Mouse (Mus musculus) midbrain, embryonic 11.5 days (tissue): ENCODE results near the gene Bcl2l14. TPM values are rescaled to one million over a fixed set of nuclear protein-coding genes. Genes with fewer than 3 reads are reported as not detected.

Experiments used
- ATAC-seq: fragments of 200-750 bp; cut with Nextera tagmentation; 2 replicates; pipeline ENCODE4 v1.8.0; 2017; ENCODE audit warnings: moderate TSS enrichment, moderate library complexity; ENCODE audit not compliant: low FRiP score
- DNase-seq: peaks from one replicate; pipeline ENCODE4 v3.0.0; 2015; ENCODE audit warnings: low spot score; ENCODE audit errors: missing footprints
- H3K27ac ChIP-seq: fragments of 300-500 bp; sonication (generic); 2 replicates; pipeline ENCODE4 v1.5.1; 2014; ENCODE audit warnings: low read depth, low read length
- H3K27me3 ChIP-seq: fragments of 300-500 bp; sonication (generic); 2 replicates; pipeline ENCODE4 v1.6.1; 2014; ENCODE audit warnings: mild to moderate bottlenecking, low read length, moderate library complexity, mixed read lengths; ENCODE audit not compliant: control insufficient read depth, insufficient read depth
- H3K36me3 ChIP-seq: fragments of 300-500 bp; sonication (generic); 2 replicates; pipeline ENCODE4 v1.6.1; 2014; ENCODE audit warnings: mild to moderate bottlenecking, low read length, moderate library complexity, mixed read lengths; ENCODE audit not compliant: control insufficient read depth, insufficient read depth
- H3K4me1 ChIP-seq: fragments of 300-500 bp; sonication (generic); 2 replicates; pipeline ENCODE4 v1.6.1; 2014; ENCODE audit warnings: low read length; ENCODE audit not compliant: control insufficient read depth, insufficient read depth
- H3K4me2 ChIP-seq: fragments of 300-500 bp; sonication (generic); 2 replicates; pipeline ENCODE4 v1.6.1; 2014; ENCODE audit warnings: mild to moderate bottlenecking, moderate library complexity
- H3K4me3 ChIP-seq: fragments of 300-500 bp; sonication (generic); 2 replicates; pipeline ENCODE4 v1.5.1; 2014; ENCODE audit warnings: low read depth, low read length
- H3K9ac ChIP-seq: fragments of 300-500 bp; sonication (generic); 2 replicates; pipeline ENCODE4 v1.6.1; 2014; ENCODE audit warnings: low read length
- H3K9me3 ChIP-seq: fragments of 300-500 bp; sonication (generic); 2 replicates; pipeline ENCODE4 v1.6.1; 2016; ENCODE audit warnings: low read length; ENCODE audit not compliant: control insufficient read depth
- WGBS: fragments of 180-500 bp; shearing (Covaris S2); extraction: QIAGEN DNeasy Blood & Tissue Kit; methylation state at CpG from one replicate; pipeline ENCODE4 v1.1.7; 2014; 5-methylcytosine and 5-hydroxymethylcytosine counted together
- polyA plus RNA-seq: library from polyadenylated mRNA; unstranded; fragments of >200 nt; fragmentation: Nextera tagmentation; extraction: Ambion mirVana; gene quantifications from 2 replicates; pipeline ENCODE4 v1.2.1, GENCODE M21; 2014

The Bcl2l14 gene
- polyA plus RNA-seq, 1 experiment from 2014 or later = not detected

- Histone ChIP-seq H3K27me3 (no peaks in the 10 kb centered on the region), H3K27ac (no peak overlapping the region), H3K36me3 (no peaks in the 10 kb centered on the region), H3K4me3 (no peak overlapping the region), H3K4me1 (no peaks in the 10 kb centered on the region), H3K9me3 (no peaks in the 10 kb centered on the region), H3K9ac (no peak overlapping the region), H3K4me2 (no peak overlapping the region)
- no peak for ATAC-seq
- WGBS = 85% methylated on average over 8 of the region's 8 CpGs
- peak; percentile 47 for DNase-seq
These were observed 24.3 kb downstream of the Bcl2l14 start for GRCm38 (mm10) chr6:134420375-134420774.

- Histone ChIP-seq H3K27me3 (no peaks in the 10 kb centered on the region), H3K4me1 (no peaks in the 10 kb centered on the region), H3K9me3 (no peaks in the 10 kb centered on the region), H3K9ac (no peak overlapping the region), H3K36me3 (no peaks in the 10 kb centered on the region), H3K4me2 (no peak overlapping the region), H3K4me3 (no peak overlapping the region), H3K27ac (no peak overlapping the region)
- DNase-seq = no peak
- ATAC-seq = no peak
- 91% methylated on average over 6 of the region's 6 CpGs for WGBS
These were observed 25.8 kb downstream of the Bcl2l14 start for GRCm38 (mm10) chr6:134421921-134422320.

- Histone ChIP-seq H3K9me3 (no peaks in the 10 kb centered on the region), H3K36me3 (no peaks in the 10 kb centered on the region), H3K4me1 (no peaks in the 10 kb centered on the region), H3K27ac (no peak overlapping the region), H3K27me3 (no peaks in the 10 kb centered on the region), H3K4me2 (no peak overlapping the region), H3K4me3 (no peak overlapping the region), H3K9ac (no peak overlapping the region)
- DNase-seq = peak; percentile 92
- ATAC-seq = peak; percentile 84
- 40% methylated on average over 11 of the region's 11 CpGs for WGBS
These were observed 29.1 kb downstream of the Bcl2l14 start for GRCm38 (mm10) chr6:134425216-134425717.

- no peak overlapping the region for H3K27ac ChIP-seq
- H3K9ac ChIP-seq = no peak overlapping the region
- H3K4me2 ChIP-seq = no peak overlapping the region
- WGBS = 87% methylated on average over 3 of the region's 3 CpGs
- DNase-seq (no peak), ATAC-seq (no peak)
- no peak overlapping the region for H3K4me3 ChIP-seq
- no peaks in the 10 kb centered on the region for H3K9me3 ChIP-seq
- no peaks in the 10 kb centered on the region for H3K4me1 ChIP-seq
- H3K36me3 ChIP-seq = no peaks in the 10 kb centered on the region
- H3K27me3 ChIP-seq = no peaks in the 10 kb centered on the region
These were observed 31.0 kb downstream of the Bcl2l14 start for GRCm38 (mm10) chr6:134427165-134427564.

- Histone ChIP-seq H3K27ac (no peak overlapping the region), H3K9me3 (no peaks in the 10 kb centered on the region), H3K9ac (no peak overlapping the region), H3K4me1 (no peaks in the 10 kb centered on the region), H3K27me3 (no peaks in the 10 kb centered on the region), H3K4me3 (no peak overlapping the region), H3K4me2 (no peak overlapping the region), H3K36me3 (no peaks in the 10 kb centered on the region)
- no peak for DNase-seq
- WGBS = 81% methylated on average over 5 of the region's 5 CpGs
- ATAC-seq = no peak
These were observed 32.3 kb downstream of the Bcl2l14 start for GRCm38 (mm10) chr6:134428455-134428854.

- Histone ChIP-seq H3K27ac (no peak overlapping the region), H3K4me3 (no peak overlapping the region), H3K9ac (no peak overlapping the region), H3K36me3 (no peaks in the 10 kb centered on the region), H3K27me3 (no peaks in the 10 kb centered on the region), H3K4me2 (no peak overlapping the region), H3K4me1 (no peaks in the 10 kb centered on the region), H3K9me3 (no peaks in the 10 kb centered on the region)
- DNase-seq (no peak), ATAC-seq (no peak)
- WGBS = 78% methylated on average over 9 of the region's 9 CpGs
These were observed 34.2 kb downstream of the Bcl2l14 start for GRCm38 (mm10) chr6:134430161-134430799.

- H3K27ac ChIP-seq = no peak overlapping the region
- no peaks in the 10 kb centered on the region for H3K4me1 ChIP-seq
- no peak for DNase-seq
- H3K36me3 ChIP-seq = no peaks in the 10 kb centered on the region
- no peak overlapping the region for H3K9ac ChIP-seq
- H3K4me2 ChIP-seq = no peak overlapping the region
- 68% methylated on average over 4 of the region's 4 CpGs for WGBS
- no peaks in the 10 kb centered on the region for H3K27me3 ChIP-seq
- ATAC-seq = no peak
- no peak overlapping the region for H3K4me3 ChIP-seq
- H3K9me3 ChIP-seq = no peaks in the 10 kb centered on the region
These were observed 35.5 kb downstream of the Bcl2l14 start for GRCm38 (mm10) chr6:134431583-134431982.

- H3K4me1 ChIP-seq = no peaks in the 10 kb centered on the region
- H3K27me3 ChIP-seq = no peaks in the 10 kb centered on the region
- no peaks in the 10 kb centered on the region for H3K36me3 ChIP-seq
- 84% methylated on average over 3 of the region's 3 CpGs for whole genome bisulfite sequencing
- H3K4me3 ChIP-seq = no peak overlapping the region
- H3K9me3 ChIP-seq = no peaks in the 10 kb centered on the region
- H3K4me2 ChIP-seq = no peak overlapping the region
- no peak overlapping the region for H3K9ac ChIP-seq
- ATAC-seq = no peak
- DNase-seq = no peak
- H3K27ac ChIP-seq = no peak overlapping the region
These were observed 37.2 kb downstream of the Bcl2l14 start for GRCm38 (mm10) chr6:134433281-134433680.

GRCm38 (mm10) chr6:134434044-134434443 lies 37.9 kb downstream of the Bcl2l14 start:
- DNase-seq = no peak
- Histone ChIP-seq H3K9me3 (no peaks in the 10 kb centered on the region), H3K4me2 (no peak overlapping the region), H3K4me3 (no peak overlapping the region), H3K4me1 (no peaks in the 10 kb centered on the region), H3K27me3 (no peaks in the 10 kb centered on the region), H3K36me3 (no peaks in the 10 kb centered on the region), H3K9ac (no peak overlapping the region), H3K27ac (no peak overlapping the region)
- ATAC-seq = no peak
- WGBS = 76% methylated on average over 6 of the region's 6 CpGs
